Mouse (Mus musculus) MEL (cell line): ENCODE measurements around the gene Hpd. TPM values are rescaled to one million over a fixed set of nuclear protein-coding genes. Genes with fewer than 3 reads are reported as not detected.

ENCODE experiments used
- DNase-seq: peaks from one replicate; pipeline ENCODE4 v3.0.0; 2011; ENCODE audit warnings: low read depth, low spot score
- H3K27ac ChIP-seq: 2 replicates; pipeline ENCODE4 v1.5.1; 2012; ENCODE audit warnings: low read depth, mild to moderate bottlenecking, control low read depth, low read length, moderate library complexity; ENCODE audit not compliant: control insufficient read depth
- H3K27me3 ChIP-seq, 2 experiments: fragments of 150-350 bp in 1 of 2; sonication (generic) in 1 of 2; 2 replicates each; pipeline ENCODE4 v1.6.1; 2012; ENCODE audit warnings: low read length in 2 of 2, mild to moderate bottlenecking in 2 of 2, improper control_type of control experiment in 1 of 2, moderate library complexity in 1 of 2; ENCODE audit not compliant: insufficient read depth in 2 of 2, control insufficient read depth in 1 of 2
- H3K36me3 ChIP-seq, 2 experiments: 2 replicates each; pipeline ENCODE4 v1.6.1; 2012 to 2014; ENCODE audit warnings: low read length in 2 of 2, improper control_type of control experiment in 1 of 2, inconsistent platforms in 1 of 2, mild to moderate bottlenecking in 1 of 2; ENCODE audit not compliant: insufficient read depth in 2 of 2, control insufficient read depth in 1 of 2
- H3K4me1 ChIP-seq, 2 experiments: fragments of 150-350 bp in 1 of 2; sonication (generic) in 1 of 2; 2 replicates each; pipeline ENCODE4 v1.6.1; 2012; ENCODE audit warnings: low read length in 2 of 2, improper control_type of control experiment in 1 of 2, mild to moderate bottlenecking in 1 of 2; ENCODE audit not compliant: insufficient read depth in 2 of 2, control insufficient read depth in 1 of 2
- H3K4me3 ChIP-seq, 2 experiments: fragments of 150-350 bp in 1 of 2; sonication (generic) in 1 of 2; 2 replicates each; pipeline ENCODE4 v1.5.1; 2012; ENCODE audit warnings: low read depth in 2 of 2, low read length in 2 of 2, mild to moderate bottlenecking in 2 of 2, moderate library complexity in 2 of 2, control low read depth in 1 of 2, improper control_type of control experiment in 1 of 2; ENCODE audit not compliant: control insufficient read depth in 1 of 2, insufficient read depth in 1 of 2
- H3K79me2 ChIP-seq: 2 replicates; pipeline ENCODE4 v1.6.1; 2012; ENCODE audit warnings: mild to moderate bottlenecking, low read length, moderate library complexity; ENCODE audit not compliant: control insufficient read depth, poor library complexity, insufficient read depth
- H3K9ac ChIP-seq: 2 replicates; pipeline ENCODE4 v1.6.1; 2012; ENCODE audit warnings: low read depth, mild to moderate bottlenecking, control low read depth, low read length, moderate library complexity; ENCODE audit not compliant: control insufficient read depth, poor library complexity, severe bottlenecking
- H3K9me3 ChIP-seq: fragments of 150-350 bp; sonication (generic); replicated peaks from 2 replicates; pipeline ENCODE4 v1.6.1; 2012; ENCODE audit warnings: mild to moderate bottlenecking, low read length, improper control_type of control experiment, moderate library complexity; ENCODE audit not compliant: insufficient read depth
- BHLHE40 ChIP-seq: IDR thresholded peaks from 2 replicates; pipeline ENCODE4 v1.6.1; 2012; ENCODE audit warnings: low read depth, mild to moderate bottlenecking, inconsistent platforms, low read length, improper control_type of control experiment, borderline replicate concordance
- CHD1 ChIP-seq: IDR thresholded peaks from 2 replicates; pipeline ENCODE4 v1.6.1; 2012; ENCODE audit warnings: low read depth, mild to moderate bottlenecking, inconsistent platforms, low read length, improper control_type of control experiment
- CHD2 ChIP-seq: IDR thresholded peaks from 2 replicates; pipeline ENCODE4 v1.6.1; 2011; ENCODE audit warnings: low read length, improper control_type of control experiment
- ELF1 ChIP-seq: IDR thresholded peaks from 2 replicates; pipeline ENCODE4 v1.6.1; 2014; ENCODE audit warnings: low read depth, mild to moderate bottlenecking, inconsistent platforms, low read length, improper control_type of control experiment, moderate library complexity
- EP300 ChIP-seq, 2 experiments: IDR thresholded peaks; 2 replicates each; pipeline ENCODE4 v1.6.1; 2011; ENCODE audit warnings: improper control_type of control experiment in 2 of 2, low read length in 2 of 2, low read depth in 1 of 2, mild to moderate bottlenecking in 1 of 2
- ETS1 ChIP-seq: IDR thresholded peaks from 2 replicates; pipeline ENCODE4 v1.6.1; 2012; ENCODE audit warnings: low read depth, mild to moderate bottlenecking, inconsistent platforms, low read length, improper control_type of control experiment, moderate library complexity
- GABPA ChIP-seq: IDR thresholded peaks from 2 replicates; pipeline ENCODE4 v1.6.1; 2012; ENCODE audit warnings: low read depth, mild to moderate bottlenecking, inconsistent platforms, low read length, improper control_type of control experiment, moderate library complexity
- GATA1 ChIP-seq: IDR thresholded peaks from 2 replicates; pipeline ENCODE4 v1.6.1; 2011; ENCODE audit warnings: low read depth, low read length, improper control_type of control experiment
- HCFC1 ChIP-seq: IDR thresholded peaks from 2 replicates; pipeline ENCODE4 v1.6.1; 2012; ENCODE audit warnings: low read depth, mild to moderate bottlenecking, inconsistent platforms, low read length, improper control_type of control experiment, moderate library complexity
- JUND ChIP-seq: IDR thresholded peaks from 2 replicates; pipeline ENCODE4 v1.6.1; 2011; ENCODE audit warnings: low read depth, mild to moderate bottlenecking, improper control_type of control experiment, low read length
- MAFK ChIP-seq: IDR thresholded peaks from 2 replicates; pipeline ENCODE4 v1.6.1; 2011; ENCODE audit warnings: low read depth, mild to moderate bottlenecking, low read length, improper control_type of control experiment, borderline replicate concordance
- MAX ChIP-seq: IDR thresholded peaks from 2 replicates; pipeline ENCODE4 v1.6.1; 2011; ENCODE audit warnings: low read length, improper control_type of control experiment
- MAZ ChIP-seq: IDR thresholded peaks from 2 replicates; pipeline ENCODE4 v1.6.1; 2012; ENCODE audit warnings: low read depth, mild to moderate bottlenecking, inconsistent platforms, low read length, improper control_type of control experiment
- MEF2A ChIP-seq: IDR thresholded peaks from 2 replicates; pipeline ENCODE4 v1.6.1; 2014; ENCODE audit warnings: low read depth, mild to moderate bottlenecking, inconsistent platforms, low read length, improper control_type of control experiment; ENCODE audit not compliant: poor library complexity, insufficient replicate concordance, severe bottlenecking; ENCODE audit errors: extremely low read depth
- MXI1 ChIP-seq: IDR thresholded peaks from 2 replicates; pipeline ENCODE4 v1.6.1; 2011; ENCODE audit warnings: mild to moderate bottlenecking, low read depth, low read length, improper control_type of control experiment
- MYB ChIP-seq: IDR thresholded peaks from 2 replicates; pipeline ENCODE4 v1.6.1; 2011; ENCODE audit warnings: mild to moderate bottlenecking, low read depth, low read length, improper control_type of control experiment
- MYC ChIP-seq: IDR thresholded peaks from 2 replicates; pipeline ENCODE4 v1.6.1; 2011; ENCODE audit warnings: low read depth, mild to moderate bottlenecking, low read length, improper control_type of control experiment, moderate library complexity
- NELFE ChIP-seq: IDR thresholded peaks from 2 replicates; pipeline ENCODE4 v1.6.1; 2011; ENCODE audit warnings: low read depth, low read length, improper control_type of control experiment
- NRF1 ChIP-seq: IDR thresholded peaks from 2 replicates; pipeline ENCODE4 v1.6.1; 2014; ENCODE audit warnings: low read depth, mild to moderate bottlenecking, inconsistent platforms, low read length, improper control_type of control experiment, moderate library complexity; ENCODE audit not compliant: poor library complexity, insufficient read depth, severe bottlenecking
- POLR2A ChIP-seq, 2 experiments: IDR thresholded peaks; 2 replicates each; pipeline ENCODE4 v1.6.1; 2011 to 2012; ENCODE audit warnings: low read length in 2 of 2, mild to moderate bottlenecking in 2 of 2, control low read depth in 1 of 2, improper control_type of control experiment in 1 of 2, low read depth in 1 of 2, moderate library complexity in 1 of 2; ENCODE audit not compliant: control insufficient read depth in 1 of 2, insufficient read depth in 1 of 2, poor library complexity in 1 of 2
- POLR2AphosphoS5 ChIP-seq: IDR thresholded peaks from 2 replicates; pipeline ENCODE4 v1.6.1; 2012; ENCODE audit warnings: low read depth, borderline replicate concordance, mild to moderate bottlenecking, inconsistent platforms, low read length, moderate library complexity, mixed read lengths
- SIN3A ChIP-seq: IDR thresholded peaks from 2 replicates; pipeline ENCODE4 v1.6.1; 2012; ENCODE audit warnings: low read length, improper control_type of control experiment, inconsistent platforms
- SMC3 ChIP-seq: IDR thresholded peaks from 2 replicates; pipeline ENCODE4 v1.6.1; 2011; ENCODE audit warnings: low read depth, low read length, improper control_type of control experiment
- TAL1 ChIP-seq: IDR thresholded peaks from 2 replicates; pipeline ENCODE4 v1.6.1; 2012; ENCODE audit warnings: mild to moderate bottlenecking, inconsistent platforms, low read length, moderate library complexity, mixed read lengths
- TBP ChIP-seq: IDR thresholded peaks from 2 replicates; pipeline ENCODE4 v1.8.0; 2011; ENCODE audit warnings: low read depth, low read length, improper control_type of control experiment
- TCF12 ChIP-seq: IDR thresholded peaks from 2 replicates; pipeline ENCODE4 v1.6.1; 2014; ENCODE audit warnings: low read depth, mild to moderate bottlenecking, inconsistent platforms, low read length, improper control_type of control experiment, moderate library complexity
- USF1 ChIP-seq: IDR thresholded peaks from 2 replicates; pipeline ENCODE4 v1.6.1; 2014; ENCODE audit warnings: low read depth, mild to moderate bottlenecking, inconsistent platforms, low read length, improper control_type of control experiment, moderate library complexity
- USF2 ChIP-seq, 2 experiments: IDR thresholded peaks; 2 replicates each; pipeline ENCODE4 v1.6.1; 2011 to 2012; ENCODE audit warnings: improper control_type of control experiment in 2 of 2, low read length in 2 of 2, borderline replicate concordance in 1 of 2, inconsistent platforms in 1 of 2, low read depth in 1 of 2, mild to moderate bottlenecking in 1 of 2; ENCODE audit not compliant: insufficient read depth in 1 of 2
- ZMIZ1 ChIP-seq: IDR thresholded peaks from 2 replicates; pipeline ENCODE4 v1.6.1; 2012; ENCODE audit warnings: low read depth, mild to moderate bottlenecking, inconsistent platforms, low read length, improper control_type of control experiment, moderate library complexity
- ZNF384 ChIP-seq: IDR thresholded peaks from 2 replicates; pipeline ENCODE4 v1.6.1; 2012; ENCODE audit warnings: low read depth, mild to moderate bottlenecking, inconsistent platforms, low read length, improper control_type of control experiment
- polyA plus RNA-seq, 2 experiments: library from polyadenylated mRNA; stranded (reverse) in 1 of 2; unstranded in 1 of 2; fragments of >175 nt in 1 of 2; fragments of >200 nt in 1 of 2; gene quantifications; 2 replicates each; pipeline versions ENCODE4 v1.2.1 to v1.2.4; 2012; ENCODE audit warnings: low replicate concordance in 2 of 2, low read depth in 1 of 2; ENCODE audit not compliant: insufficient read length in 2 of 2, insufficient read depth in 1 of 2, missing spikeins in 1 of 2
- total RNA-seq: library from RNA; depleted of rRNA; stranded (reverse); fragments of 300-350 nt; gene quantifications from 2 replicates; pipeline ENCODE4 v1.2.3, GENCODE M21; 2012

Hpd gene
- total and polyA plus RNA-seq, 3 experiments = not detected

DNA sequence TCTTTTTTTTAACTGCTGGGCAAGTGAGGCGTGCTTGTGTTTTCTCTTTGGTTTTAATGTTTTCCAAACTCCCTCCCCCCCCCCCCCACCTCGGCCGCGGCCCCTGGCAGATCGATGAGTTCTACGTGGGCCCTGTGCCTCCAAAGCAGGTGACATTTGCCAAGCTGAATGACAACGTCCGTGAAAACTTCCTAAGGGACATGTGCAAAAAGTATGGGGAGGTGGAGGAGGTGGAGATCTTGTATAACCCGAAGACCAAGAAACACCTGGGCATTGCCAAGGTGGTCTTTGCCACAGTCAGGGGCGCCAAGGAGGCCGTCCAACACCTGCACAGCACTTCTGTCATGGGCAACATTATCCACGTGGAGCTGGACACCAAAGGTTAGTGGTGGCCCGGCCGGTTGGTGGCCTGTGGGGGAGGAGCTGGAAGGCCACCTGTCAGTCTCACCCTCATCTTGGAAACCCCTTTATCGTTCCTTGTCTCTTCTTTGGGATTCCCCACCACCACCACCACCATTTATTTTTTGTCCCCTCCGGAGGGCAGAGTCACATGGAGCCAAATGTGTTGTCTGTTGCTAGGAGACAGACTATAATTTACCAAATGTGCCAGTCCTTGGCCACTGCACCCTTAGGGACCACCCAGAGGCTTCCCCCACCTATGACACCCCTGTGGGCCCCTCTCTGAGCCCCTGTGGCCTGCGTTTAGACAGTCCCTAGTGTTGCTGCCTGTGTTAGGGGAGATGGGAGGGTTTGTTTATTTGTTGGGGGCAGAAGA lies 38.4 kb downstream of the Hpd start:
- TF ChIP-seq BHLHE40 (no peak), JUND (no peak), MYB (no peak), POLR2A (IDR thresholded peaks at IDR 0.05; ENCODE audit: control insufficient read depth in 1 of 2, insufficient read depth in 1 of 2, low read depth in 1 of 2, low read length in 2 of 2, poor library complexity in 1 of 2) (no peak), SMC3 (no peak), CHD1 (no peak), SIN3A (peak; percentile 86; the same call in 1 of the 2 replicates), HCFC1 (no peak; the same call in 1 of the 2 replicates), USF2 (IDR thresholded peaks at IDR 0.05; ENCODE audit: borderline replicate concordance in 1 of 2, insufficient read depth in 1 of 2, low read depth in 1 of 2, low read length in 2 of 2) (no peak), EP300 (IDR thresholded peaks at IDR 0.05; ENCODE audit: low read depth in 1 of 2, low read length in 2 of 2) (no peak), MXI1 (peak; percentile 98), MAFK (no peak), TCF12 (no peak), TAL1 (no peak), ETS1 (no peak), ZMIZ1 (no peak), POLR2AphosphoS5 (no peak), GABPA (no peak), ZNF384 (no peak), NRF1 (no peak), MAX (peak; percentile 75), USF1 (peak; percentile 60; the same call in 1 of the 2 replicates), ELF1 (no peak), MAZ (0 out of 2 replicates have a peak, but pooled peaks have one; percentile 16), MEF2A (no peak), CHD2 (no peak), GATA1 (no peak), NELFE (no peak), TBP (no peak), MYC (no peak)
- peak overlapping the region; percentile 27; the same call in 1 of the 2 replicates for H3K27ac ChIP-seq

More for the DNA sequence above, 38.4 kb downstream of the Hpd start:
- peaks cover 2 to 5% of the 10 kb centered on the region in 2 experiments; a peak in 3 of 4 replicates for H3K36me3 ChIP-seq
- peaks cover 3% of the 10 kb centered on the region in 2 experiments; a peak in 2 of 4 replicates for H3K4me1 ChIP-seq
- peak; percentile 30 for DNase-seq
- H3K79me2 ChIP-seq = peaks cover 74% of the 10 kb centered on the region
- no peaks in the 10 kb centered on the region for H3K27me3 ChIP-seq
- peak overlapping the region; percentile 98 for H3K9ac ChIP-seq
- H3K9me3 ChIP-seq = no peaks in the 10 kb centered on the region
- peak overlapping the region; percentile 84 to 93 for H3K4me3 ChIP-seq
